Mouse (Mus musculus) kidney, postnatal 25 days (tissue): ENCODE measurements around the gene Aox1.

ENCODE experiments used
- DNase-seq, 2 experiments: peaks; one replicate each; pipeline ENCODE4 v3.0.0; 2021; ENCODE audit warnings: mixed read lengths in 2 of 2

The Aox1 gene

GRCm38 (mm10) chr1:58065606-58066005, 35.9 kb downstream of the Aox1 start:
- DNase-seq = no peak

GRCm38 (mm10) chr1:58069181-58069580, 39.5 kb downstream of the Aox1 start:
- no peak for DNase-seq

DNA sequence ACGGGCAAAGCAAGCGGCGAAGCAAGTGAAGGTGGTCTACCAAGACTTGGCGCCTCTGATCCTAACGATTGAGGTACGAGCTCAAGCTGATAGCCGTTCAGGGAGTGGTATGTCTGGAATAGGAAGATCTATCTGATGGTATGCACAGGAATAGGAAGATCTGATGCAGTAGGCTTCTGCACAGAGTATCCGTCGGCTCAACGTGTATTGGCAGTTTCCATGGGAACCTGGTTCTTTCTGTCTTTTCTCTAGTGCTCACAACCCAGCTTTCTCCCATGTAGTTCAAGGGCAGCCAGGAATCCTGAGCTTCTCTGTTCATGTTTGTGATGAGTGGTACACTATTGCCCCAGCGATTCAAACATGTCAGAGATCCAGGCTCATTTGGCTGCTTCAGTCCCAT, 40.4 kb downstream of the Aox1 start:
- DNase-seq = no peak

DNA sequence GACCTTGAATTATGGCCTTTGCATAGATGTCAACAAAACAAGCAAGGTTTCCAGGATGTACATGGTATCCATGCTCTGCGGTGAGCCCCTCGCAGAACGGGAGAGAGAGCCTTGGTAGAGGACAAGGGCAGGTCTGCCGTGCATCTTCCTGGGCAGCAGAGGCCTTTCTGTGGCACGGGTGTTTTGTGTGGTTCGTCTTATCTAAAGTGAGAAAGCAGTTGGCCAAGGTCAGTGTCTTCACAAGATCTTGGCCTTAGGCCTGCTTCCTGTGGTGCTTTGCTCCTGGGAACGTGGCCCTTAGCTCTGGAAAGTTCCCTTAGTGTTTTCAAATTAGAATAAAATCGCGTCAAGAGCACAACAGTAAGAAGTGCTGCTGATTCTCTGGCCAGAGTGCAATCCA, 41.3 kb downstream of the Aox1 start:
- no peak for DNase-seq

DNA sequence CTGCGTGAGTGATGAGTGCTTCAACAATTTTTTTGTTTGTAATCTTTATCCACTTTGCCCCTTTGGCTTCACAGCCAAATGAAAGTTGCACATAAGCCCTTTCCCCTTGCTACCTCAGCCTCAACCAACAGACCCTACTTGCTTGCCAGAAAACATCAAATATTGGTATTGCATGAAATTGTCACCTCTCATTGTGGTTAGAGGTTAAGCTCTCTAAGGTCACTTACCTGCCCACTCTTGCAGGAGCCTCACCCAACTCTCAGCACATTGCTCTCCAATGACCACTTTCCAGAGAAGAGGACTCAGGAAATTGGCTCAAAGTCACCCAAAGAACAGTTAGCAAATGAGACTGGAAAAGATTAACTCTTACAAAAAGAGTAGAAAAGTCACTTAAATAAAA, 41.8 kb downstream of the Aox1 start:
- no peak for DNase-seq

DNA sequence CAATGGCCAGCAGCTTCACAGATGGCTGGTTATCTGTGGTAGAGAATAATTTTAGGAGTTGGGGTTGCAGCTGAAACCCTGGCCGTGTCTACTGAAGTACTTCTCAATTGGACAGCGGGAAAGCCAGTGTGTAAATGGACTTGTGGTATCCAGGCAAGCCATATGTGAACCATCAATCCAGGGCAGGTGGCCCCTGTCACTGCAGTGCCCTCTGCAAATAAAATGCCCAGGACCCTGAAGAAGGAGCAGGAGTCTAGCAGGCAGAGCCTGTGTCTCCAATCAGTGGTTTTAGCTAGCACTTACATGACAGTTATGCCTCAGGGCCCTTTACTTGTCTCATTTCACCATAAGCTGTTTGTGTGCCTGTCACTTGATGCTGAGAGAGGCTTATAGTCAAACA, 42.7 kb downstream of the Aox1 start:
- no peak for DNase-seq

DNA sequence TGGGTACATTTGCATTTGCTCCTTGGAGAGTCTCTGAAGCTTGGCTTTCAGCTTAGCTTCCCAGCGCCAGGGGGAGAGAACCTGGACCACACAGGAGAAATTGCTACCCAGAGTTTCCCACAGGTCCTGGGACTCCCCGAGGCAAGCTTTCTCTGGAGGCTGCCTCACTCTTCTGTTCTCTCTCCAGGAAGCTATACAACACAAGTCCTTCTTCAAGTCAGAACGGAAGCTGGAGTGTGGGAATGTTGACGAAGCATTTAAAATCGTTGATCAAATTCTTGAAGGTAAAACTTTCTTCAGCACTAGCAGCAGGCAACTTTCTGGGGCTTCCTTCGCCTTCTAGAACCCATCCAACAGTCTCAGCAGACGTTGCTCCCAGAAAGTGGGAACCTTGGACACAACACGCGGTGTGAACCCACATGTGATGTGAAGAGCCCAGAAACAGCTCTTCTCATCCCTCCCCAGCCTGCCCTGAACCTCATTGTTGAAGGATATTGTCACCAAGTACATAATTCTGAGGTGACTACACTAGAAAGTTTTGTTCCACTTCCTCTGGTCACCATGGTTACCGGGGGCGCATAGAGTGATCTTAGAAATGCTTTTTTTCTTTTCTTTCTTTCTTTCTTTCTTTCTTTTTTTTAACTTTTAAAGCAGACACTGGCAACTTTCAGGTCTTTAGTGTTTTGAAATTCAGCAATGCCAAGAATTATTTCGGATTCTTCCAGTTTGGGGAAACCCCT, 43.4 kb downstream of the Aox1 start:
- DNase-seq = no peak

GRCm38 (mm10) chr1:58074266-58074665, 44.5 kb downstream of the Aox1 start:
- DNase-seq = no peak

GRCm38 (mm10) chr1:58077882-58078281, 48.2 kb downstream of the Aox1 start:
- no peak for DNase-seq

DNA sequence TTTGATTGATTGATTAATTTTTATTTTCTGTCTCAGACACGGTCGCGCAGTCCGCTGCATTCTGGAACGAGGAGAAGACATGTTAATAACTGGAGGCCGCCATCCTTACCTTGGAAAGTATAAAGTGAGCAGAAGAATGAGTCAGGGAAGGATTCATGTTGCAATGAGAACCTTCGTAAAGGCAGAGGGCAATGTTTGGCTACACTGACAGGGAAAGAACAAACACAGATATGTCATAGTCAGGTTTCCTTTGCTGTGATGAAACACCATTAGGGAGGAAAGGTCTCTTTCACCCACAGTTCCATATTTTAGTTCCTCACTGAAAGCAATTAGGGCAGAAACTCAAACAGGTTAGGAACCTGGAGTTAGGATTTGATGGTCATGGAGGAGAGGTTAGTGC, 48.7 kb downstream of the Aox1 start:
- no peak for DNase-seq

DNA sequence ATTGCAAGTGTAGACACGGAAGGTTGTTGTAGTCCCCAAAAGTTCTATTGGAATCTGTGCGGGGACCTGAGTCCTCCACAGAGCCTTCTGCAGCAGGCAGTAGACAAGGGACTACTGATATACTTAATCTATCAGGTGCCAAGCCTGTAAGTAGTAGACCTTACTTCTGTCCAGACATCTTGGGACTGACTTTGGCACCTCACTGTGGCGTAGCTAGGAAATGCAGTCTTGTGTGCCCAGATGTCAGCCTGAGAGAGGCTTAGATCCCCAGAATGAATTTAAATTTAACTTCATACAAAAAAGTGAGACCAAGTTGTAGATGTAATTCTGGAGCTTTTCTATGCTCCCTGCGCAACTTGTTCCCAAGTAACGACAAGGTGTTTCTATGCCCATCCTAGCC, 50.0 kb downstream of the Aox1 start:
- DNase-seq = peak in 1 of 2 experiments; percentile 19

DNA sequence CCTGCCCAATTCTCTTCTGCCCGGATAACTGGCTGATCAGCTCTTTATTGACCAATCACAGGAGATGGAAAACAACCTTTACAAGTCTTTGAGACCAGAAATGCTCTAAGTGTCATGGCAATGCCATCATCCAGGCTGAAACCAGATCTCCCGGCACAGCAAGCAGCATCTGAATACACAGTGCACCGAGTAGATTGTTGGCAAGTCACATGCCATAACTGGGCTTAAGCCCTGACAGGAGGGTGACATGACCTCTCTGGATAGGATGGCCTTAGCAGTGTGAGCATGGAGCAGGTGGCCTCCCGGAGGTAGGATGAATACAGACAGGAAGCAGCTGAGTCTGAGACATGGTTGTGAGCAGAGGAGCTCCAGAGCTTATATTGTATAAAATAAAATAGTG, 50.7 kb downstream of the Aox1 start:
- no peak for DNase-seq

DNA sequence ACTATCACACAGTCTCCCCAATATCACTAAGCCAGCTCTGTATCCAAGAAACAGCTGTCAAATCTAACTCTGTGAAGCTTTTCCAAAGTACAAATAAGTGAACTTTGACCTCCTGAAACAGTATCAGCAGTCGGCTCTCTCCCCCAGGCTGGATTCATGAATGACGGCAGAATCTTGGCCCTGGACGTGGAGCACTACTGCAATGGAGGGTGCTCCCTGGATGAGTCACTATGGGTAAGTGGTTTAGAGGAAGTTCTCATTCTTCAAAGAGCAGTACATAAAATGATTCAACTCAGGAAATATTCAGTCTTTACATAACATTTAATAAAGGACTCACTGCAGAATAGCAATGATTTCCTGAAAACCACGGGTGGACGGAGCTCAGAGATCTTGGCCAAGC, 51.6 kb downstream of the Aox1 start:
- DNase-seq = no peak

- no peak for DNase-seq
Observed at GRCm38 (mm10) chr1:58089316-58089715, 59.6 kb downstream of the Aox1 start.

GRCm38 (mm10) chr1:58090191-58090590, 60.5 kb downstream of the Aox1 start:
- DNase-seq = no peak

GRCm38 (mm10) chr1:58091213-58091612, 61.5 kb downstream of the Aox1 start:
- no peak for DNase-seq

- DNase-seq = no peak
Observed at GRCm38 (mm10) chr1:58091992-58092560, 62.3 kb downstream of the Aox1 start.

GRCm38 (mm10) chr1:58097338-58097737, 67.6 kb downstream of the Aox1 start:
- no peak for DNase-seq

DNA sequence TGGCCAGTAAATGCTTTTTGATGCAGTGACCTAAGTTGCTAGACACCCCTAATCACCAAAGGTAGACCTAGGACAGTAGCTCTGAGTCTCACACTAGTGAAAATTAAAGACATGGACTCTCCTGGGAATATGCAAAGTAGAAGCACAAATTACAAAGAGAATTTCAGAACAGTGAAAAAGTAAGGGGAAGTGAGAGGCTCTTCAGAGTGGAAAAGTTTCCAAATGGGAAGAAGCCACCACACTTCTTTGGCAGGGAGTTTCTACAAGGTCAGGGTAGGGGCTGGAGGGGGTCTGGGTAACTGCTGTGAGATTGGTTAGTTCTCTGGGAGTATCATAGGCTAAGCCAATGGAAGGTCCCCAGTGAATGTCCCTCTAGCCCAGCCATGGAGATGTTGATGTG, 69.4 kb downstream of the Aox1 start:
- DNase-seq = no peak

- DNase-seq = peak in 1 of 2 experiments; percentile 3
Observed at GRCm38 (mm10) chr1:58101531-58102146, 71.9 kb downstream of the Aox1 start.

DNA sequence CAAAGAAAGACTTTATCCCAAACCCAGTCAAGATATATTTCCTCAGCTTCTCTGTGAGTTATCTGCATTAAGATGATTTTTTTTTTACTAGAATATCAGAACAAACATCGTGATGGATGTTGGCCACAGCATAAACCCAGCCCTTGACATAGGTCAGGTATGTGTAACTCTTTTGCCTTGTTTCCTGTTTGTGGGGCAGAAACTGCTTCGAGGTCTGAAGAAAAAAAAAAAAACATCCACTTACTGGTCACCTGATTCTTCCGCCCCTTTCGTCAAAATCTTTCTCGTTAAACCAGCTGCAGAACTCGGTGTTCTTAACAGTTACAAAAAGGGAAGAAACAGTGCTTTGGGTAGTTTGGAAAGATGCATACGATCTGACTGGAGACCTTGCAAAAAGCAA, 72.8 kb downstream of the Aox1 start:
- DNase-seq = no peak

DNA sequence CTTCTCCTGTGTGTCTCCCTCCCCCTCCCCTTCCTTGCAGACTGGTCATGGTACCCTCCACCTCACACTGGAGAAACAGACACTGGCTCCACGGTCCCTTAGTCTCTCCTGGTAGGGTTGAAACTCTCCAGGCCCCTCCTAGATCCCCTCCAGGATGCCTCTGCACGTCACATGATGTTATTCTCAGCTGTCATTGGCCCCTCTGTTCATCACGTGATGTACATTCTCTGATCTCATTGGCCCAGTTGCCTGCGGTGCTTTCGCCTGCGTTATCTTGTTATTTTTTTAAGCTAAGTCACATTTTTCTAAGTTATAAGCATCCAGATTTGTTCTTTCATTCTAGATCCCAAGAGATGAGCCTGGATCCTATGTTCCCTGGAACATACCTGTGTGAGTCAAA, 76.0 kb downstream of the Aox1 start:
- DNase-seq = no peak

DNA sequence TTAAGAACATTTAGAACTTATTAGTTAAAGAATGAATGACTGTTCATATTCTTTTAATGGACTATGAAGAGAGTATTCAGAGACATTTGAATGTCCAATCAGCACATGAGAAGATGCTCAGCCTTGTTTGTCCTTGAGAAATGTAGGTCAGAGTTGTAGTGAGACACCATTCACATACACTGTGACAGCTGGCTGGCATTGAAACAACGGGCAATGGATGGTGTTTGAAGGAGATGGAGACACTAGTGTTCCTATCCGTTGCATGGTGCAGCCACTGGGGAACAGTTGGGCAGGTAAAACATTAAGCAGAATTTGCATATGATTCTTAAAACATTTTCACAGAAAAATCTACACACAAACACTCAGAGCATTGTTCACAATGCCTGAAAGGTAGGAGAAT, 77.3 kb downstream of the Aox1 start:
- no peak for DNase-seq

DNA sequence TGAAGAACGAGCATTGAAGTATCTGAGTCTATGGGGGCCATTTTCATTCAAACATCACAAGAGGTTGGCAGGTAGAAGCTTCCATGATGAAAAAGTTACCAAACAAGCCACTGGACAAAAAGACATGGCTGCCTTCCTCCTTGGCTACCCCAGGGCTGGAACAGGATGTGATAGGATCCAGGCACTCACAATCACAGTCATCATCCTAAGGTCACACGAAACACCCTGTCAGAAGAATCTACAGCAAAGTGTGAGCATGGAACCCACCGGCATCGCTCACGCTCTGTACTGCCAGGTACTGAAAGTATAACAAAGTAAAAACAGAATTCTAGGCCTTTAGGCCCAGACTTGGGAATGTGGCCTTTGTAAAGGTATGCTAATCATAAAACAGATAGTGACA, 80.5 kb downstream of the Aox1 start:
- DNase-seq = no peak

- no peak for DNase-seq
Observed at GRCm38 (mm10) chr1:58111315-58111714, 81.6 kb downstream of the Aox1 start.
